Mouse (Mus musculus): ENCODE results near the gene Ube2j1. TPM values are rescaled to one million over a fixed set of nuclear protein-coding genes. Genes with fewer than 3 reads are reported as not detected.

Gene Ube2j1
- polyA plus RNA-seq, 1 experiment: 34.3 TPM

DNA sequence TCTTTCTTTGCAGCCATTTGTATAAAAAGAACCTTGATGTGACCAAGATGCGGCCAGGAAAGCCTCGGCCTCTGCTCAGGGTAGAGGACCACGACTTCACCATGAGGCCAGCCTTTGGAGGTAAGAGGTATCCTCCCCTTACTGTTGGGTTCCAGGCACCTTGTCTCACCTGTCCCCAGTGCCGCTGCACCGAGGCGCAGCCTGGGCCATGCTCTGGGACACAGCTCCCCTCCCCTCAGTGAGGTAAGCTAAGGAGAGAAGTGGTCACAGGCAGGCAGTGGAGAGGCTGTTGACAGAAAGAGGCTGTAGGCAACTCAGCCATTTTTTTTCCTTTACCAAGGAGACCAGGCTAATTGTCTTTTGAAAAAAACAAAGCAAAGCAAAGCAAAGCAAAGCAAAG, 40.1 kb downstream of the Ube2j1 start:
- Histone ChIP-seq H3K36me3 (ENCODE audit: control insufficient read depth, insufficient read depth, low read length, poor library complexity, severe bottlenecking) (no peaks in the 10 kb centered on the region), H3K9me3 (replicated peaks; ENCODE audit: control insufficient read depth, insufficient read depth, low read length, poor library complexity, severe bottlenecking) (no peaks in the 10 kb centered on the region), H3K27me3 (ENCODE audit: control insufficient read depth, insufficient read depth, low read length, poor library complexity, severe bottlenecking) (no peaks in the 10 kb centered on the region), H3K9ac (ENCODE audit: low read depth, poor library complexity, severe bottlenecking) (no peak overlapping the region), H3K27ac (ENCODE audit: insufficient read depth, low read length) (no peak overlapping the region), H3K4me1 (ENCODE audit: control insufficient read depth, insufficient read depth, low read length) (no peaks in the 10 kb centered on the region), H3K4me3 (ENCODE audit: low read depth, low read length) (no peak overlapping the region)
- TF ChIP-seq CTCF (IDR thresholded peaks at IDR 0.05; ENCODE audit: low read depth, low read length) (no peak), POLR2A (IDR thresholded peaks at IDR 0.05; ENCODE audit: insufficient read depth, low read length) (no peak), EP300 (IDR thresholded peaks at IDR 0.05; ENCODE audit: insufficient read depth, low read depth, low read length) (no peak)

DNA sequence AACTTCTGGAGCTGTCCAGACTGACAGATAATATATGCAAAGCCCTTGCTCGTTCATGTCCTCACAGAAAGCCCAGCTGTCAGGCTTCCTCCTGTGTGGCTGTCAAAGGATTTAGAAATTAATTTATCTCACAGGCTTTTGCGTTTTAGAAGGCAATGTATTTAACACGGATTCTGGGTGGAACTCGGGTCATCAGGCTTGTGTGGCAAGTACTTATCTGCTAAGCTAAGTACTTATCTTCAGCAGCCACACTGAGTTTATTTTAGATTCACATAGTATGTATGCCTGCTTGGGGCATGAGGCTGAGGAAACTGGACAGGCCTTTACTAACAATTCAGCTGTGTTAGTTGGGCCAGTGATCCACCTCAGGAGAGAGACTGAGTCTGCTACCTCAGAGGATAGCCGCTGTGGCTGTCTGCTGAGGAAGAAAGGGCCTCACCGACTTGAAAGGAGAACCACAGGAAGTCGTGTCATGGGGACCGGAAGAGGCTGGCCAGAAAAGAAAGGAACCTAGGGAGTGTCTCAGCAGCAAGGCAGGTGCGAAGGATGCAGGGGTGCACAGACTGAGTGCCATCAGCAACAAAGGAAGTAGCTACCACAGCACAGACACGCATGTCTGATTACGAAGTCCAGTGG, 41.4 kb downstream of the Ube2j1 start:
- Histone ChIP-seq H3K4me3 (ENCODE audit: low read depth, low read length) (no peak overlapping the region), H3K9me3 (replicated peaks; ENCODE audit: control insufficient read depth, insufficient read depth, low read length, poor library complexity, severe bottlenecking) (no peaks in the 10 kb centered on the region), H3K27me3 (ENCODE audit: control insufficient read depth, insufficient read depth, low read length, poor library complexity, severe bottlenecking) (no peaks in the 10 kb centered on the region), H3K36me3 (ENCODE audit: control insufficient read depth, insufficient read depth, low read length, poor library complexity, severe bottlenecking) (no peaks in the 10 kb centered on the region), H3K4me1 (ENCODE audit: control insufficient read depth, insufficient read depth, low read length) (no peaks in the 10 kb centered on the region), H3K27ac (ENCODE audit: insufficient read depth, low read length) (no peak overlapping the region), H3K9ac (ENCODE audit: low read depth, poor library complexity, severe bottlenecking) (no peak overlapping the region)
- TF ChIP-seq EP300 (IDR thresholded peaks at IDR 0.05; ENCODE audit: insufficient read depth, low read depth, low read length) (no peak), CTCF (IDR thresholded peaks at IDR 0.05; ENCODE audit: low read depth, low read length) (no peak), POLR2A (IDR thresholded peaks at IDR 0.05; ENCODE audit: insufficient read depth, low read length) (no peak)

DNA sequence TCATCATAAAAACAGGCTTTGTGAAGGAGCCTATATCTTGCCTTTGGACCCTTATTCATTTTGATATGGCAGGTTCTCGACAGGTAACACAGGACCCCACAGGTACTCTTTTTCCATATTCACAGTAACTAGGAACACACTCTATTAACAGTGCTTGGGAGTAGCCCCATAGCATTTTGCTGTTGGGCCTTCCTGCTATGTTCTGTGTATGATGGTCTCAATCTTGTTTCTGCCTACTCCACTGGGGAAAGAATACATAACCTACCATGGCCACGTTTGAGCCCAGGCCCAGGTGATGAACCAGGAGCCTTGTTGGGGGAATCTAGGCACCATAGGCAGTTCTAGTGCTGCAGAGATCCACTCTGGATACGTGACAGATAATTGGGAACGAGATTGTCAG, 43.2 kb downstream of the Ube2j1 start:
- H3K27ac ChIP-seq (ENCODE audit: insufficient read depth, low read length): no peak overlapping the region
- H3K27me3 ChIP-seq (ENCODE audit: control insufficient read depth, insufficient read depth, low read length, poor library complexity, severe bottlenecking): no peaks in the 10 kb centered on the region
- H3K4me1 ChIP-seq (ENCODE audit: control insufficient read depth, insufficient read depth, low read length): no peaks in the 10 kb centered on the region
- H3K36me3 ChIP-seq (ENCODE audit: control insufficient read depth, insufficient read depth, low read length, poor library complexity, severe bottlenecking): no peaks in the 10 kb centered on the region
- no peak overlapping the region for H3K9ac ChIP-seq (ENCODE audit: low read depth, poor library complexity, severe bottlenecking)
- H3K9me3 ChIP-seq (replicated peaks; ENCODE audit: control insufficient read depth, insufficient read depth, low read length, poor library complexity, severe bottlenecking): no peaks in the 10 kb centered on the region
- no peak overlapping the region for H3K4me3 ChIP-seq (ENCODE audit: low read depth, low read length)
- no peak for TF ChIP-seq EP300 (IDR thresholded peaks at IDR 0.05; ENCODE audit: insufficient read depth, low read depth, low read length)
- no peak for TF ChIP-seq POLR2A (IDR thresholded peaks at IDR 0.05; ENCODE audit: insufficient read depth, low read length)
- no peak for TF ChIP-seq CTCF (IDR thresholded peaks at IDR 0.05; ENCODE audit: low read depth, low read length)

DNA sequence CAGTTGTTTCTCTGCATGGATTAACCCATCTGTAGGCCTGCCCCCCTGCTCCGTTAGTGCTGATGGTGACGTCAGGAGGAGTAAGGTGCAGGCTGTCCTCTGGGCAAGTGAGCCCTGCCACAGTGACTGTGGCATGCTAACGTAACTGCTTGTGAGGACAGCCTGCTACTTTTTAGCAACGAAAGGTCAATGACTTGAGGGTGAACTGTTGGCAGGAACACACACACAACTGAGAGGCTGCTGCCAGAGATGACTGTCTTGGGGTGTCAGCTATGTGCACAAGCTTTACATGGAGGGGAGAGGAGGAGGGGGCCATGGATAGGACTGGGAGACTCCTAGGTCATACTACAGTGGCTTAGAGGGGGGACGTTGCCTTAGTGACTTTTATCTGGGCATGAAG, 43.6 kb downstream of the Ube2j1 start:
- Histone ChIP-seq H3K36me3 (ENCODE audit: control insufficient read depth, insufficient read depth, low read length, poor library complexity, severe bottlenecking) (no peaks in the 10 kb centered on the region), H3K9me3 (replicated peaks; ENCODE audit: control insufficient read depth, insufficient read depth, low read length, poor library complexity, severe bottlenecking) (no peaks in the 10 kb centered on the region), H3K27ac (ENCODE audit: insufficient read depth, low read length) (no peak overlapping the region), H3K4me3 (ENCODE audit: low read depth, low read length) (no peak overlapping the region), H3K4me1 (ENCODE audit: control insufficient read depth, insufficient read depth, low read length) (no peaks in the 10 kb centered on the region), H3K9ac (ENCODE audit: low read depth, poor library complexity, severe bottlenecking) (no peak overlapping the region), H3K27me3 (ENCODE audit: control insufficient read depth, insufficient read depth, low read length, poor library complexity, severe bottlenecking) (no peaks in the 10 kb centered on the region)
- no peak for TF ChIP-seq POLR2A (IDR thresholded peaks at IDR 0.05; ENCODE audit: insufficient read depth, low read length)
- TF ChIP-seq EP300 (IDR thresholded peaks at IDR 0.05; ENCODE audit: insufficient read depth, low read depth, low read length): no peak
- no peak for TF ChIP-seq CTCF (IDR thresholded peaks at IDR 0.05; ENCODE audit: low read depth, low read length)

DNA sequence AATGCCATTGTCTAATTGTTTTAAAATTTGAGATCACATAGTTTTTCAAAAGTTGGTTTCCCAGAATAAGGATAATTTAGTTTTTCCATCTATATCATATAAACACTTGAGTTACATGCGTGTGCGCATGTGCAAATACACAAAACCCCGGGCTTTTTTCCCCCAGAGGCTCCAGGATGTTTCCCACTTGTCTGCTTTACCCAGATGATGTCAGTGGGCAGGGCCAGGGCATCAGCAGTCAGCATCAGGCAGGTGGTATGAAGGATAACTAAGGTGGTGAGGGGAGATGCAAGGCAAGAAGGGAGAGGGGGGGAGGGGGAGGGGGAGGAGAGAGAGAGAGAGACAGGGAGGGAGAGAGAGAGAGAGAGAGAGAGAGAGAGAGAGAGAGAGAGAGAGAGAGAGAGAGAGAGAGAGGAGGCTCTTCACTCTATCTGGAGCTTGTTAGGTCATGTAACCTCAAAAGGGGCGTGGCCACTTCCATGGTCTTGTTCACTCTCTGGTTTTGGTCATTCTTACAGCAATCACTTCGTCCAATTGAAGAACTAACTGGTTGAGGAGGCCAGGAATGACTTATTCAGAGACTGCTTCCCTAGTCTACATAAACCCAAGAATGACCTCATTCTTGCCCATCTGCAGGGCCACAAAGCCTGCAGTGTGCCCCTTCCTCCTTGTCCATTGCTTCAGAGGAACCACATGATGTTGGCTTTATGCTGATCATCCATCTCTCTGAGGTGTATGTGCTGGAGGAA, 44.7 kb downstream of the Ube2j1 start:
- Histone ChIP-seq H3K27ac (ENCODE audit: insufficient read depth, low read length) (no peak overlapping the region), H3K36me3 (ENCODE audit: control insufficient read depth, insufficient read depth, low read length, poor library complexity, severe bottlenecking) (no peaks in the 10 kb centered on the region), H3K9ac (ENCODE audit: low read depth, poor library complexity, severe bottlenecking) (no peak overlapping the region), H3K4me1 (ENCODE audit: control insufficient read depth, insufficient read depth, low read length) (no peaks in the 10 kb centered on the region), H3K4me3 (ENCODE audit: low read depth, low read length) (no peak overlapping the region), H3K9me3 (replicated peaks; ENCODE audit: control insufficient read depth, insufficient read depth, low read length, poor library complexity, severe bottlenecking) (no peaks in the 10 kb centered on the region), H3K27me3 (ENCODE audit: control insufficient read depth, insufficient read depth, low read length, poor library complexity, severe bottlenecking) (no peaks in the 10 kb centered on the region)
- TF ChIP-seq CTCF (IDR thresholded peaks at IDR 0.05; ENCODE audit: low read depth, low read length) (no peak), EP300 (IDR thresholded peaks at IDR 0.05; ENCODE audit: insufficient read depth, low read depth, low read length) (no peak), POLR2A (IDR thresholded peaks at IDR 0.05; ENCODE audit: insufficient read depth, low read length) (no peak)

DNA sequence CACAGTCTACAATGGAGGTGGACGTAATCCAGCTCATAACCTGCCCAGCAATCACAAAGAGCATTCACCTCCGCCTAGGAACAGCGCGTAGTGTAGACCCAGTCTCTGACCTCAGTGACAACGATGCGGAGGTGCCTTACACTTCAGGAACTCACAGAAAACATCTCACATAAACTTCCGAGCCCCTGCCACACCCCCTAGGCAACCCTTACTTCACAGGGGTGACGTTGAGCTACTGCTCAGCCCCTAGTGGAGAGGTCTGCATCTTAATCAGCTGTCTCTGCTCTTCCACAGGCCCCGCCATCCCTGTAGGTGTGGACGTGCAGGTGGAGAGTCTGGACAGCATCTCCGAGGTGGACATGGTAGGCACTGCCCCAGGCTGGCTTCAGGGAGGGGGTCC, 45.9 kb downstream of the Ube2j1 start:
- Histone ChIP-seq H3K4me1 (ENCODE audit: control insufficient read depth, insufficient read depth, low read length) (no peaks in the 10 kb centered on the region), H3K27me3 (ENCODE audit: control insufficient read depth, insufficient read depth, low read length, poor library complexity, severe bottlenecking) (no peaks in the 10 kb centered on the region), H3K27ac (ENCODE audit: insufficient read depth, low read length) (no peak overlapping the region), H3K36me3 (ENCODE audit: control insufficient read depth, insufficient read depth, low read length, poor library complexity, severe bottlenecking) (no peaks in the 10 kb centered on the region), H3K4me3 (ENCODE audit: low read depth, low read length) (no peak overlapping the region), H3K9ac (ENCODE audit: low read depth, poor library complexity, severe bottlenecking) (no peak overlapping the region), H3K9me3 (replicated peaks; ENCODE audit: control insufficient read depth, insufficient read depth, low read length, poor library complexity, severe bottlenecking) (no peaks in the 10 kb centered on the region)
- TF ChIP-seq POLR2A (IDR thresholded peaks at IDR 0.05; ENCODE audit: insufficient read depth, low read length) (no peak), CTCF (IDR thresholded peaks at IDR 0.05; ENCODE audit: low read depth, low read length) (no peak), EP300 (IDR thresholded peaks at IDR 0.05; ENCODE audit: insufficient read depth, low read depth, low read length) (no peak)

Measured in ES-Bruce4 (cell line).